Mouse (Mus musculus) hindbrain, embryonic 16.5 days (tissue): ENCODE data around the gene Asxl1. TPM values are rescaled to one million over a fixed set of nuclear protein-coding genes. Genes with fewer than 3 reads are reported as not detected.

Experiments used
- ATAC-seq: fragments of 200-750 bp; cut with Nextera tagmentation; 2 replicates; pipeline ENCODE4 v1.8.0; 2017; ENCODE audit warnings: moderate TSS enrichment, moderate library complexity
- H3K27ac ChIP-seq: fragments of 300-500 bp; sonication (generic); 2 replicates; pipeline ENCODE4 v1.5.1; 2014; ENCODE audit warnings: low read depth, mild to moderate bottlenecking, control low read depth, low read length, moderate library complexity
- H3K27me3 ChIP-seq: fragments of 300-500 bp; sonication (generic); replicated peaks from 2 replicates; pipeline ENCODE4 v1.6.1; 2014; ENCODE audit warnings: low read length; ENCODE audit not compliant: control insufficient read depth, insufficient read depth
- H3K36me3 ChIP-seq: fragments of 300-500 bp; sonication (generic); 2 replicates; pipeline ENCODE4 v1.6.1; 2014; ENCODE audit warnings: mild to moderate bottlenecking, low read length, moderate library complexity, mixed read lengths; ENCODE audit not compliant: control insufficient read depth, insufficient read depth
- H3K4me1 ChIP-seq: fragments of 300-500 bp; sonication (generic); 2 replicates; pipeline ENCODE4 v1.6.1; 2014; ENCODE audit warnings: low read depth, low read length; ENCODE audit not compliant: control insufficient read depth, insufficient read depth
- H3K4me2 ChIP-seq: fragments of 300-500 bp; sonication (generic); 2 replicates; pipeline ENCODE4 v1.6.1; 2014; ENCODE audit warnings: mild to moderate bottlenecking, low read length, control low read depth, moderate library complexity
- H3K4me3 ChIP-seq: fragments of 300-500 bp; sonication (generic); 2 replicates; pipeline ENCODE4 v1.5.1; 2014; ENCODE audit warnings: mild to moderate bottlenecking, low read length, control low read depth, moderate library complexity
- H3K9ac ChIP-seq: fragments of 300-500 bp; sonication (generic); 2 replicates; pipeline ENCODE4 v1.6.1; 2014; ENCODE audit warnings: low read depth, mild to moderate bottlenecking, control low read depth, low read length, moderate library complexity
- H3K9me3 ChIP-seq: fragments of 300-500 bp; sonication (generic); 2 replicates; pipeline ENCODE4 v1.6.1; 2014; ENCODE audit warnings: mild to moderate bottlenecking, low read length, moderate library complexity; ENCODE audit not compliant: control insufficient read depth
- WGBS: fragments of 180-500 bp; shearing (Covaris S2); extraction: QIAGEN DNeasy Blood & Tissue Kit; methylation state at CpG from one replicate; pipeline ENCODE4 v1.1.7; 2014; 5-methylcytosine and 5-hydroxymethylcytosine counted together
- polyA plus RNA-seq: library from polyadenylated mRNA; unstranded; fragments of >200 nt; fragmentation: Nextera tagmentation; extraction: Ambion mirVana; gene quantifications from 2 replicates; pipeline ENCODE4 v1.2.1, GENCODE M21; 2015

The Asxl1 gene
- polyA plus RNA-seq, 1 experiment from 2014 or later: 7.8 TPM

DNA sequence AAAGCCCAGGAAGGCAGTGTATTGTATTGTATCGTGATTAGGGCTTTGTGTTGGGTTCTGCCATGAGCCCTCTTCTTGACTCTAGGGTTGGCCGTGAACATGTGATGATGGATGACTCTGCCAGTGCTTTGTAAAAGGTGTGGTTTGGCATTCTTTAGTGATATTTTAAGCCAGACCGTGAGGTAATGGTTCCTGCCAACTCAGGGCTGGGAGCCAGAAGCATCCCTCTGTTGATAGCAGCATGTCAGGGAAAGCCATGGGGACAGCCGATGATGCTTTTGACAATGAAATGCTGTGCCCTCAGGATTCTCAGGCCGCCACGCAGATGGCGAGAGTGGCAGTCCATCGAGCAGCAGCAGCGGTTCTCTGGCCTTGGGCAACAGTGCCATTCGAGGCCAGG is 47.4 kb downstream of the Asxl1 start:
- no peak overlapping the region for H3K9ac ChIP-seq
- no peaks in the 10 kb centered on the region for H3K27me3 ChIP-seq
- peaks cover 41% of the 10 kb centered on the region for H3K36me3 ChIP-seq
- ATAC-seq: no peak
- no peaks in the 10 kb centered on the region for H3K9me3 ChIP-seq
- no peak overlapping the region for H3K4me3 ChIP-seq
- H3K4me1 ChIP-seq: no peaks in the 10 kb centered on the region
- no peak overlapping the region for H3K27ac ChIP-seq
- WGBS: 84% methylated on average over 10 of the region's 10 CpGs
- H3K4me2 ChIP-seq: no peak overlapping the region

DNA sequence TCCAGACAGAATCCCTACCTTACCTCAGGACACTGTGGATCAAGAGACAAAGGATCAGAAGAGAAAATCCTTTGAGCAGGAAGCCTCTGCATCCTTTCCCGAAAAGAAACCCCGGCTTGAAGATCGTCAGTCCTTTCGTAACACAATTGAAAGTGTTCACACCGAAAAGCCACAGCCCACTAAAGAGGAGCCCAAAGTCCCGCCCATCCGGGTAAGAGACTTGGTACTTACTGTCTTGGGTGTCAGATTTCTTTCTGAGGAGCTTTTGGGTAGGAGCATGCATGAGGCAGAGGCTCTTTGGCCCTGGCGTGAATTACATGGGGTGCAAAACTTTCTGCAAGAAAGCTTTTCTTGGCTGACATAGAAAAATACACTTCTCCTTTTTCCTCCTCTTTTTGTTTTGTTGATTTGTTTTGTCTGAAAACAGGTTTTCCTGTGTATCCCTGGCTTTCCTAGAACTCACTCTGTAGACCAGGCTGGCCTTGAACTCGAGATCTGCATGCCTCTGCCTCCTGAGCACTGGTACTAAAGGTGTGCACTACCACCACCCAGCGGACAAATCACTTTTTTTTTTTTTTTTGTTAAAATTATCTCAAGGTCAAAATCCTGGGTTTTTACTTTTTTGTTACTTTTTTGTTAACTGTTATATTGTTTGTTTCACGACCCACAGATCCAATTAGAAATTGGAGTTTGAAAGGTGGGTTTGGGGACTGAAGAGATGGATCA is 52.3 kb downstream of the Asxl1 start:
- Histone ChIP-seq H3K9me3 (no peaks in the 10 kb centered on the region), H3K4me1 (no peaks in the 10 kb centered on the region), H3K27me3 (no peaks in the 10 kb centered on the region), H3K9ac (no peak overlapping the region), H3K4me3 (no peak overlapping the region), H3K4me2 (no peak overlapping the region), H3K27ac (no peak overlapping the region), H3K36me3 (peaks cover 68% of the 10 kb centered on the region)
- no peak for ATAC-seq
- WGBS: 92% methylated on average over 11 of the region's 11 CpGs

DNA sequence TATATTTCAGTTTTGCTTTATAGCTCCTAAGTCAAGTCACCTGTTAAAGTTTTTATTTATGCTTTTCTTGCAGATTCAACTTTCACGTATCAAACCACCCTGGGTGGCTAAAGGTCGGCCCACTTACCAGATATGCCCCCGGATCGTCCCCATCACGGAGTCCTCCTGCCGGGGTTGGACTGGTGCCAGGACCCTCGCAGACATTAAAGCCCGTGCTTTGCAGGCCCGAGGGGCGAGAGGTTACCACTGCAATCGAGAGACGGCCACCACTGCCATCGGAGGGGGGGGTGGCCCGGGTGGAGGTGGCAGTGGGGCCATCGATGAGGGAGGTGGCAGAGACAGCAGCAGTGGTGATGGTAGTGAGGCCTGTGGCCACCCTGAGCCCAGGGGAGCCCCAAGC is 53.5 kb downstream of the Asxl1 start:
- no peaks in the 10 kb centered on the region for H3K4me1 ChIP-seq
- peaks cover 56% of the 10 kb centered on the region for H3K36me3 ChIP-seq
- no peak overlapping the region for H3K27ac ChIP-seq
- no peaks in the 10 kb centered on the region for H3K27me3 ChIP-seq
- H3K9ac ChIP-seq: no peak overlapping the region
- no peak for ATAC-seq
- 74% methylated on average over 15 of the region's 15 CpGs for WGBS
- no peaks in the 10 kb centered on the region for H3K9me3 ChIP-seq
- H3K4me2 ChIP-seq: no peak overlapping the region
- H3K4me3 ChIP-seq: no peak overlapping the region

DNA sequence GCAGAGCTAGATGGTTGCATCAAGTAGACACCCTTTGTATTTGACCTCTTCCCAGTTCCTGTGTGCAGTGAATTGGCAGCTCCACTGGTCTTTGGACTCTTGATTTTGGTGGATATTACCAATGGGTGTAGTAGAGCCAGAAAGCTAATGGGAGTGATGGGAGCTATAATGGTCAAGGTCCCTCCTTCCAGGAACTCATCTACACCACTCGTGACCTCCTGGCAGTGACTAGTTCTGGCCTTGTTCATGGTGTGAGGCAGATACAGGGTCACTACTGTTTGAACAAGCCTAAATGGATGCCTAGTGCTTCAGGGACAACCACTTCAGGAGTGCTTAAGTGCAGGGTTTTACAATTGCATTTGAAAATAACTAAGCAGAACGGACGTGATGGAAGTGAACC is 58.4 kb downstream of the Asxl1 start:
- H3K27me3 ChIP-seq: no peaks in the 10 kb centered on the region
- no peak for ATAC-seq
- H3K27ac ChIP-seq: no peak overlapping the region
- WGBS: 85% methylated on average over 3 of the region's 3 CpGs
- H3K36me3 ChIP-seq: peaks cover 37% of the 10 kb centered on the region
- no peak overlapping the region for H3K4me2 ChIP-seq
- no peak overlapping the region for H3K9ac ChIP-seq
- H3K4me3 ChIP-seq: no peak overlapping the region
- no peaks in the 10 kb centered on the region for H3K9me3 ChIP-seq
- no peaks in the 10 kb centered on the region for H3K4me1 ChIP-seq

DNA sequence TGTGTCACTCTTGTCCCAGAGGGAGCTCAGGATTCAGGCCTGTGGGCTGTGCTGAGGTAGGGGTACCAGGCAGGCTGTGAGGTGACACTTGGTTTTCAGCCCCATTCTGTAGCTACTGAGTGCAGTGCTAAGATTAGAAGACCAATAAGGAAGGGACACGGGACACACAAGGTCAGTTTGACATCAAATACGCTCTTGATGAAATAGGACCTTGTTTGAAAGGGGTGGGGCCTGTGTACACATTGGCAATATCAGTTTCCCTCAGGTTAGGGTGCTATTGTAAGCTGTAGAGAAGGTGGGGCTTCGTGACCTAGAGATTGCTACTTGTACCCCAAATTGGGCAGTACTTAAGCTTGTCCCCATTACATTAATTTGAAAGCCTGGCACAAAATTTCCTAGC is 59.3 kb downstream of the Asxl1 start:
- ATAC-seq: no peak
- H3K27ac ChIP-seq: no peak overlapping the region
- 96% methylated on average over 3 of the region's 3 CpGs for WGBS

DNA sequence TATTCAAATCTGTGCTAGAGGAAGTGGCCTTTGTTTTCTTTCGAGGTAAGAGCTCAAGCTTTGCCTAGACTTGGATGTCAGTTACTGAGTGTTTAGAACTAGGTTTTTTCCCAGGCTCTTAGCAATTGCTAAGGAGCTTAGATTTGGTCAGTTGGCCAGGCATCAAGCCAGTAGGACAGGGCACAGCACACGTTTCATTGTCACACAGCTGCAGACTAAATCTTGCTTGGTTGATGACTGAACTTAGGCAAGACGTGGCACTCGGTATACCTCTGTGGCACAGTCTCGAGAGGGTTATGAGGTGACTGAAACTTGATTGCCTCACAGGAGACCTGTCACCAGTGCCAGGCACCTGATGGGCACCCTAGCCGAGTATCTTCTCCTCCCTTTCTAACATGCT is 61.3 kb downstream of the Asxl1 start:
- Histone ChIP-seq H3K4me1 (no peaks in the 10 kb centered on the region), H3K9ac (no peak overlapping the region), H3K9me3 (no peaks in the 10 kb centered on the region), H3K4me2 (no peak overlapping the region), H3K27me3 (no peaks in the 10 kb centered on the region), H3K27ac (no peak overlapping the region), H3K36me3 (peaks cover 21% of the 10 kb centered on the region), H3K4me3 (no peak overlapping the region)
- 76% methylated on average over 6 of the region's 6 CpGs for WGBS
- ATAC-seq: no peak

More for the DNA sequence above, 59.3 kb downstream of the Asxl1 start:
- no peak overlapping the region for H3K4me2 ChIP-seq
- no peaks in the 10 kb centered on the region for H3K27me3 ChIP-seq
- no peak overlapping the region for H3K9ac ChIP-seq
- peaks cover 32% of the 10 kb centered on the region for H3K36me3 ChIP-seq
- no peaks in the 10 kb centered on the region for H3K4me1 ChIP-seq
- H3K9me3 ChIP-seq: no peaks in the 10 kb centered on the region
- no peak overlapping the region for H3K4me3 ChIP-seq

DNA sequence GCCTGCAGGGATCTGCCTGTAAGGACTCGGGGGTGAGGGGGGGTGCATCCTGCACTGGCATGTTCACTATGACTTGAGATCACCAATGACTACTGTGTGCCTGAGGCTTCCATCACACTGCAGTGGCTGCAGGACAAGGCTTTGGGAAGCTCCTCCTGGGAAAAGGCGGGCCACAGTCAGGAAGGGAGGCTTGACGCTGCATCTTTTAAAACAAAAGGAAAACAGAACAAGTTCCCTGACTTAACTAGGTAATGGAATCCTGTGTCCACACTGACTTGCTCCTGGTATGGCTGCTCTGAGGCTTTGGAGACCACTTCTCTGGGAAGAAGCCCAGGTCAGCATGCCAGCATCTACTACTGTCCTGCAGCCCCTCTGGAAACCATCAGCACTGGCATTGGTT is 63.3 kb downstream of the Asxl1 start:
- Histone ChIP-seq H3K9ac (no peak overlapping the region), H3K4me3 (no peak overlapping the region), H3K4me2 (no peak overlapping the region), H3K27me3 (no peaks in the 10 kb centered on the region), H3K27ac (no peak overlapping the region), H3K4me1 (no peaks in the 10 kb centered on the region), H3K9me3 (no peaks in the 10 kb centered on the region), H3K36me3 (peaks cover 21% of the 10 kb centered on the region)
- ATAC-seq: no peak
- WGBS: 78% methylated on average over 3 of the region's 3 CpGs

DNA sequence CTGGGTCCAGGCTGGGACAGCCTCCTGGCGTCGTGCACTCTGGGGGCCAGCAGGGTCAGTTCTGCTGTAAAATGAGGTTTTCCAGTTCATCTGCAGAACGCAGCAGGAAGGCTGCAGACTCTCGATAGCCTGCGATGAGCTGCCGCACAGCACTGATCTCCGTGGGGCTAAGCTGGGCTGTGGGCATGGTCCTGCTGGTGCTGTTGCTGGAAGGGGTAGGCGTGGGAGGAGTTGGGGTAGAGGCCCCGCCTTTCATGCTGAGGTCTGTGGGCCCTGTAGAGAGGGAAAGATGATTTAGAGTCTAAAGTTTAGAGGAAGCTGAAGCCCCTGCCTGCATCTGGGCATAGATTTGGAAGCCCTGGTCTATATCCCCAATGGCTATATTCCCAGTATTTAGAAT is 65.9 kb downstream of the Asxl1 start:
- H3K9ac ChIP-seq: no peak overlapping the region

DNA sequence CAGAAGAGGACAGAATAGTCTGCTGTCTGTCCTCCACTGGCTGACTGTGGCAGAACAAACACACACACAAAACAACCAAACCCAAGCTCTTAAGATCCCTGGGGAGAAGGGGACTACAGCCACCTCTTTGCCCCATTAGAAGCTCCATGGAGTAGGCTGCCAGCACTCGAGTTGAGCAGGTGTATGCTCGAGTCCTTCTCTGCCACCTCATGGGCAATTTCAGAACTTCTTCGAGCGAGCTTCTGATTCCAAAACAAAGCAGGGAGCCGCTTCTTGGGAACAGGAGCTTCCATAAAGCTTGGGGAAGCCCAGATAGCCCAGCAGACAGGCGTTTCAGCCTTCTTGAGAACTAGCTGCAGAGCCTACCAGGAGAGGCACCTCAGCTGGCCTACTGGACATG is 66.9 kb downstream of the Asxl1 start:
- Histone ChIP-seq H3K4me2 (no peak overlapping the region), H3K27me3 (no peaks in the 10 kb centered on the region), H3K4me3 (no peak overlapping the region), H3K9ac (no peak overlapping the region), H3K27ac (no peak overlapping the region), H3K4me1 (no peaks in the 10 kb centered on the region), H3K36me3 (peaks cover 35% of the 10 kb centered on the region), H3K9me3 (no peaks in the 10 kb centered on the region)
- no peak for ATAC-seq
- 69% methylated on average over 6 of the region's 6 CpGs for WGBS

More for the DNA sequence above, 65.9 kb downstream of the Asxl1 start:
- 67% methylated on average over 9 of the region's 9 CpGs for WGBS
- Histone ChIP-seq H3K27ac (peak overlapping the region; percentile 20; the same call in 1 of the 2 replicates), H3K4me1 (no peaks in the 10 kb centered on the region), H3K4me2 (no peak overlapping the region), H3K36me3 (peaks cover 29% of the 10 kb centered on the region), H3K27me3 (no peaks in the 10 kb centered on the region), H3K4me3 (no peak overlapping the region), H3K9me3 (no peaks in the 10 kb centered on the region)
- ATAC-seq: no peak
